Mouse (Mus musculus) retina, embryonic 14.5 days (tissue): ENCODE measurements around the gene Scyl2.

Experiments used
- DNase-seq: peaks from one replicate; pipeline ENCODE4 v3.0.0-alpha.2; 2015; ENCODE audit warnings: low spot score

Scyl2 gene

GRCm38 (mm10) chr10:89595514-89595913, 90.6 kb downstream of the Scyl2 start:
- DNase-seq = no peak

DNA sequence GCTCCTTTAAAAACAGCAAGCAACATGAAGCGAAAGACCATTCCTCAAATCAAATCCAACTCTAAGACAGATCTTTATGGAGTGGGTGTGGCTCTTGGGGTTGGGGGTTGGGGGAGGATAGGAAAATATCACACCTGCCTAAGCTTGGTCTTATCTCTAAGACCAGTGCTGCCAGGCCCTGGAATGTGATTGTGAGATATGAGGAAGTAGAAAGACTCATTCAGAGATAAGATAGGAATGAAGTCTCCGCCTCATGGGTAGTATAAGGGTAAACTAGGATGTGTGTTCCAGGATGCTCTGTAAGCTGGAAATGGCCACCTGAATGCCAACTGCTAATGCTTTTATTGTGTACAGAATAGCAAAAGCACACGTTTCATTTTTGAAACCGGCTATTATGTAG, 91.8 kb downstream of the Scyl2 start:
- no peak for DNase-seq

DNA sequence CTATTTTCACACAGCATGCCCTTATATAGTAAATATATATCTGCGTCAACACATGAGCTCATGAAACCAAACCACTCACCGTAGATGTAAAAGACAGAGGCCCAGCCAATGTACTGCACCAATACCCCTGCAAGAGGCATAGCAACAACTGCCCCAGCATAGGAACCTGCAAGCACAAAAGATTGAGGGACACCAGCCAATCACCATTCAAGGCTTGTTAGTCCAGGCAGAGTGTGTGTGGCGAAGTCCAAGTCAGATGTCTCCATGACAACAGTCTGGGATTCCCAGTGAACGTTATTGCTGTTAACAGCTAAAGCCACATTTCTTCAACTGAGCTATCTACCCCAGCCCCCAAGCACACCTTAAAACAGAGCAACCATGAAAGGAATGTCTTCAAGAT, 93.3 kb downstream of the Scyl2 start:
- DNase-seq = peak; percentile 2

- no peak for DNase-seq
These were observed 96.2 kb downstream of the Scyl2 start for GRCm38 (mm10) chr10:89589877-89590276.
